Mouse (Mus musculus): ENCODE measurements around the gene Glrx5.

DNA sequence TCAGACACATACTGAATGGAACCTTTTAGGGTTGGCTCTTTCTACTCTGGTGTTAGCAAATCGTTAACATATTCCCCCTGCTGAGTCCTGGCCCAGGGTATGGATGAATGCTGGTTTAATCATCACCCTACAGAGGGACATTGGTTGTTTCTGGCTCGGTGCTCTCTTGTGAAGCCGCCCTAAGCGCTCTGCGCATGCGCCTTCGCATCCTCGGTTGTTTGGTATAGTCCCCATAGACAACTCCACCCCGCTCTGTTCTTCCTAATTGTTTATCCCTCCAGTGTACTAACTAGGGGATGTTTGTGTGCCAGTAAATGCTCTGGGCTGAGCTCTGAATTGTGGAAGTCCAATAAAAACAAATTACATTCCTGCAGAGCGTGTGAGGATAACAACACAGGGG is 15.8 kb upstream of the Glrx5 start:
- TF ChIP-seq CTCF (IDR thresholded peaks at IDR 0.05; ENCODE audit: low read depth, low read length) (no peak), POLR2AphosphoS5 (IDR thresholded peaks at IDR 0.05; ENCODE audit: insufficient replicate concordance, low read depth, low read length) (no peak), GATA2 (IDR thresholded peaks at IDR 0.05; ENCODE audit: borderline replicate concordance, low read depth, low read length) (no peak), TAL1 (conservative IDR thresholded peaks at IDR 0.05; ENCODE audit: low read depth, low read length) (no peak)

Data from G1E (cell line).